Mouse (Mus musculus) spleen, postnatal 36 days (tissue): ENCODE measurements around the gene Nploc4.

Experiments
- DNase-seq, 2 experiments: peaks; one replicate each; pipeline ENCODE4 v3.0.0; 2022; ENCODE audit warnings: low spot score in 2 of 2, mixed read lengths in 1 of 2

Nploc4 gene

GRCm38 (mm10) chr11:120437152-120437856 is at the start of gene Nploc4:
Nploc4 (minus strand) TSS chr11:120437708.
- DNase-seq, result peak; percentile 77 to 82

GRCm38 (mm10) chr11:120485251-120485650 is 47.7 kb upstream of the Nploc4 start:
- no peak for DNase-seq

- peak; percentile 88 to 91 for DNase-seq
Measured at GRCm38 (mm10) chr11:120484265-120484981, 46.9 kb upstream of the Nploc4 start, which contains the start of gene Mrpl12. Mrpl12 (plus strand) TSS chr11:120484613.

- no peak for DNase-seq
Measured at GRCm38 (mm10) chr11:120483448-120483934, 46.0 kb upstream of the Nploc4 start.

- no peak for DNase-seq
Measured at GRCm38 (mm10) chr11:120472052-120472451, 34.5 kb upstream of the Nploc4 start.

- DNase-seq, result no peak
Measured at GRCm38 (mm10) chr11:120467736-120468092, 30.2 kb upstream of the Nploc4 start.

- peak; percentile 95 for DNase-seq
Measured at GRCm38 (mm10) chr11:120467051-120467735, 29.7 kb upstream of the Nploc4 start, which contains the start of gene Arl16. Arl16 (minus strand) TSS chr11:120467607.

GRCm38 (mm10) chr11:120465521-120465920 is 28.0 kb upstream of the Nploc4 start:
- no peak for DNase-seq

GRCm38 (mm10) chr11:120464365-120464764 is 26.9 kb upstream of the Nploc4 start:
- DNase-seq, result no peak

- DNase-seq, result no peak
Measured at GRCm38 (mm10) chr11:120463536-120463935, 26.0 kb upstream of the Nploc4 start.

GRCm38 (mm10) chr11:120458847-120459597 is 21.5 kb upstream of the Nploc4 start:
- no peak for DNase-seq

GRCm38 (mm10) chr11:120457772-120458751 is 20.6 kb upstream of the Nploc4 start, which contains the start of the genes Oxld1 and Ccdc137:
Oxld1 (minus strand) TSS chr11:120458068.
Ccdc137 (plus strand) TSS chr11:120458115.
- peak; percentile 71 to 76 for DNase-seq

GRCm38 (mm10) chr11:120457370-120457769 is 19.9 kb upstream of the Nploc4 start:
- DNase-seq, result no peak

- DNase-seq, result no peak
Measured at GRCm38 (mm10) chr11:120455413-120455812, 17.9 kb upstream of the Nploc4 start.

- no peak for DNase-seq
Measured at GRCm38 (mm10) chr11:120454965-120455364, 17.5 kb upstream of the Nploc4 start.

GRCm38 (mm10) chr11:120453306-120453705 is 15.8 kb upstream of the Nploc4 start, which contains the start of gene Pde6g:
Pde6g (minus strand) TSS chr11:120453500.
- DNase-seq, result no peak

GRCm38 (mm10) chr11:120452246-120452645 is 14.7 kb upstream of the Nploc4 start:
- DNase-seq, result no peak

GRCm38 (mm10) chr11:120447179-120447578 is 9.7 kb upstream of the Nploc4 start:
- DNase-seq, result no peak

- no peak for DNase-seq
Measured at GRCm38 (mm10) chr11:120445475-120445874, 8.0 kb upstream of the Nploc4 start.

- no peak for DNase-seq
Measured at GRCm38 (mm10) chr11:120444106-120444505, 6.6 kb upstream of the Nploc4 start.
